10 mouse cellular contexts compared by ENCODE assay signal in genomic region chr15:31989593-31990290, GRCm38 (mm10).
DNase-seq lines count a peak whose midpoint lies in the region; ATAC-seq lines count a peak whose summit lies in the region.
"Had no signal": no experiment of that assay in that cellular context is flagged by ENCODE, and none has a peak within 500 bp of the region (broad histone marks: within the 10 kb centered on the region; RNA-seq: fewer than 3 reads in every experiment).

No protein-coding gene starts in this region.

- H3K27ac ChIP-seq in heart, embryonic 10.5 days = no peak overlapping the region
- H3K27ac ChIP-seq: limb, embryonic 12.5 days had no signal

- H3K27me3 ChIP-seq in heart, embryonic 10.5 days (ENCODE audit: insufficient read depth, poor library complexity, severe bottlenecking) = no peaks in the 10 kb centered on the region

- no peak for ATAC-seq in erythroblast, adult 5-6 weeks (replicated peaks; ENCODE audit: low FRiP score, poor library complexity, severe bottlenecking)
- no peak for ATAC-seq in megakaryocyte-erythroid progenitor cell, adult 5-6 weeks (replicated peaks; ENCODE audit: low FRiP score, low TSS enrichment, poor library complexity, severe bottlenecking)

- peak; percentile 33 for DNase-seq in heart, embryonic 10.5 days (ENCODE audit: low spot score)
- DNase-seq in heart, adult 9 months (ENCODE audit: low spot score in 2 of 2) = no peak
- peak; percentile 36 for DNase-seq in adipocyte (ENCODE audit: low spot score)
- DNase-seq in cerebellum, postnatal 10 days = peak; percentile 94 to 97
- DNase-seq in layer of hippocampus, adult 9-11 months = peak; percentile 71
- DNase-seq in thymus, postnatal 36 days = no peak
- DNase-seq: lung, postnatal 36 days had no signal

- H3K4me1 ChIP-seq in heart, embryonic 10.5 days = no peaks in the 10 kb centered on the region

- H3K4me3 ChIP-seq in heart, embryonic 10.5 days = no peak overlapping the region
- H3K4me3 ChIP-seq: limb, embryonic 12.5 days had no signal

- WGBS in heart, embryonic 10.5 days = 84% methylated on average over 6 of the region's 6 CpGs

- no peaks in the 10 kb centered on the region for H3K9me3 ChIP-seq in heart, embryonic 10.5 days
- H3K9me3 ChIP-seq: limb, embryonic 12.5 days had no signal

- H3K36me3 ChIP-seq in heart, embryonic 10.5 days = no peaks in the 10 kb centered on the region
- H3K36me3 ChIP-seq: limb, embryonic 12.5 days had no signal

Comparison
In these comparisons a context has a peak if more than half of its experiments do, and no peak if none do; other contexts are left out.
1. DNase-seq: peak in heart, embryonic 10.5 days (single experiment), adipocyte (single experiment), cerebellum, postnatal 10 days (2 of 2) and layer of hippocampus, adult 9-11 months (single experiment); none in heart, adult 9 months (0 of 2) and thymus, postnatal 36 days (0 of 2).